Mouse (Mus musculus): ENCODE measurements around the gene Sfrp2. TPM values are rescaled to one million over a fixed set of nuclear protein-coding genes. Genes with fewer than 3 reads are reported as not detected.

Sfrp2 gene
- polyA plus RNA-seq, 1 experiment from 2014 or later = 27.7 TPM

GRCm38 (mm10) chr3:83766726-83767070 is 577 bp downstream of the Sfrp2 start:
- no peaks in the 10 kb centered on the region for H3K36me3 ChIP-seq (ENCODE audit: control insufficient read depth, insufficient read depth, low read length)
- no peaks in the 10 kb centered on the region for H3K9me3 ChIP-seq (ENCODE audit: control insufficient read depth, low read length)
- WGBS = 2% methylated on average over 25 of the region's 25 CpGs
- peaks cover 61% of the 10 kb centered on the region for H3K27me3 ChIP-seq (replicated peaks; ENCODE audit: control insufficient read depth, insufficient read depth, low read length)
- H3K27ac ChIP-seq (ENCODE audit: low read depth, low read length) = no peak overlapping the region
- peak overlapping the region; percentile 67 for H3K4me2 ChIP-seq
- peak overlapping the region; percentile 57 for H3K4me3 ChIP-seq (ENCODE audit: low read depth, low read length)
- DNase-seq (ENCODE audit: low spot score) (no peak), ATAC-seq (replicated peaks; ENCODE audit: low FRiP score) (no peak)
- H3K4me1 ChIP-seq (replicated peaks; ENCODE audit: control insufficient read depth, insufficient read depth, low read length) = no peaks in the 10 kb centered on the region
- H3K9ac ChIP-seq (ENCODE audit: low read depth, low read length) = peak overlapping the region; percentile 21; the same call in 1 of the 2 replicates

- 12% methylated on average over 10 of the region's 10 CpGs for WGBS
- Histone ChIP-seq H3K9me3 (ENCODE audit: control insufficient read depth, low read length) (no peaks in the 10 kb centered on the region), H3K9ac (ENCODE audit: low read depth, low read length) (no peak overlapping the region), H3K27me3 (replicated peaks; ENCODE audit: control insufficient read depth, insufficient read depth, low read length) (peaks cover 61% of the 10 kb centered on the region), H3K27ac (ENCODE audit: low read depth, low read length) (no peak overlapping the region), H3K4me3 (ENCODE audit: low read depth, low read length) (peak overlapping the region; percentile 57), H3K4me2 (peak overlapping the region; percentile 67), H3K4me1 (replicated peaks; ENCODE audit: control insufficient read depth, insufficient read depth, low read length) (no peaks in the 10 kb centered on the region), H3K36me3 (ENCODE audit: control insufficient read depth, insufficient read depth, low read length) (no peaks in the 10 kb centered on the region)
- ATAC-seq (replicated peaks; ENCODE audit: low FRiP score) = no peak
- DNase-seq (ENCODE audit: low spot score) = no peak
Measured at GRCm38 (mm10) chr3:83767121-83767520, 1.0 kb downstream of the Sfrp2 start.

- no peak overlapping the region for H3K27ac ChIP-seq (ENCODE audit: low read depth, low read length)
- H3K36me3 ChIP-seq (ENCODE audit: control insufficient read depth, insufficient read depth, low read length) = no peaks in the 10 kb centered on the region
- no peak overlapping the region for H3K4me3 ChIP-seq (ENCODE audit: low read depth, low read length)
- no peak overlapping the region for H3K4me2 ChIP-seq
- WGBS = 50% methylated on average over 11 of the region's 11 CpGs
- H3K4me1 ChIP-seq (replicated peaks; ENCODE audit: control insufficient read depth, insufficient read depth, low read length) = no peaks in the 10 kb centered on the region
- peaks cover 53% of the 10 kb centered on the region for H3K27me3 ChIP-seq (replicated peaks; ENCODE audit: control insufficient read depth, insufficient read depth, low read length)
- H3K9me3 ChIP-seq (ENCODE audit: control insufficient read depth, low read length) = no peaks in the 10 kb centered on the region
- H3K9ac ChIP-seq (ENCODE audit: low read depth, low read length) = no peak overlapping the region
- no peak for ATAC-seq (replicated peaks; ENCODE audit: low FRiP score)
- no peak for DNase-seq (ENCODE audit: low spot score)
Measured at GRCm38 (mm10) chr3:83768293-83769035, 2.3 kb downstream of the Sfrp2 start.

GRCm38 (mm10) chr3:83769036-83769410 is 2.9 kb downstream of the Sfrp2 start:
- DNase-seq (ENCODE audit: low spot score) (no peak), ATAC-seq (replicated peaks; ENCODE audit: low FRiP score) (no peak)
- no peak overlapping the region for H3K4me2 ChIP-seq
- no peak overlapping the region for H3K9ac ChIP-seq (ENCODE audit: low read depth, low read length)
- 33% methylated on average over 10 of the region's 10 CpGs for whole genome bisulfite sequencing
- no peak overlapping the region for H3K4me3 ChIP-seq (ENCODE audit: low read depth, low read length)
- no peak overlapping the region for H3K27ac ChIP-seq (ENCODE audit: low read depth, low read length)
- H3K9me3 ChIP-seq (ENCODE audit: control insufficient read depth, low read length) = no peaks in the 10 kb centered on the region
- no peaks in the 10 kb centered on the region for H3K4me1 ChIP-seq (replicated peaks; ENCODE audit: control insufficient read depth, insufficient read depth, low read length)
- H3K27me3 ChIP-seq (replicated peaks; ENCODE audit: control insufficient read depth, insufficient read depth, low read length) = peaks cover 48% of the 10 kb centered on the region
- no peaks in the 10 kb centered on the region for H3K36me3 ChIP-seq (ENCODE audit: control insufficient read depth, insufficient read depth, low read length)

GRCm38 (mm10) chr3:83771160-83771869 is 5.2 kb downstream of the Sfrp2 start:
- DNase-seq (ENCODE audit: low spot score) = no peak
- Histone ChIP-seq H3K9ac (ENCODE audit: low read depth, low read length) (no peak overlapping the region), H3K4me2 (no peak overlapping the region), H3K4me3 (ENCODE audit: low read depth, low read length) (no peak overlapping the region), H3K36me3 (ENCODE audit: control insufficient read depth, insufficient read depth, low read length) (no peaks in the 10 kb centered on the region), H3K27ac (ENCODE audit: low read depth, low read length) (no peak overlapping the region), H3K27me3 (replicated peaks; ENCODE audit: control insufficient read depth, insufficient read depth, low read length) (peaks cover 25% of the 10 kb centered on the region), H3K9me3 (ENCODE audit: control insufficient read depth, low read length) (no peaks in the 10 kb centered on the region), H3K4me1 (replicated peaks; ENCODE audit: control insufficient read depth, insufficient read depth, low read length) (no peaks in the 10 kb centered on the region)
- WGBS = 86% methylated on average over 10 of the region's 10 CpGs
- ATAC-seq (replicated peaks; ENCODE audit: low FRiP score) = peak; percentile 56

- H3K9ac ChIP-seq (ENCODE audit: low read depth, low read length) = no peak overlapping the region
- ATAC-seq (replicated peaks; ENCODE audit: low FRiP score) (no peak), DNase-seq (ENCODE audit: low spot score) (no peak)
- peaks cover 7% of the 10 kb centered on the region; the same call in 1 of the 2 replicates for H3K27me3 ChIP-seq (replicated peaks; ENCODE audit: control insufficient read depth, insufficient read depth, low read length)
- 87% methylated on average over 18 of the region's 18 CpGs for WGBS
- H3K27ac ChIP-seq (ENCODE audit: low read depth, low read length) = no peak overlapping the region
- H3K9me3 ChIP-seq (ENCODE audit: control insufficient read depth, low read length) = no peaks in the 10 kb centered on the region
- H3K36me3 ChIP-seq (ENCODE audit: control insufficient read depth, insufficient read depth, low read length) = no peaks in the 10 kb centered on the region
- H3K4me2 ChIP-seq = no peak overlapping the region
- no peak overlapping the region for H3K4me3 ChIP-seq (ENCODE audit: low read depth, low read length)
- H3K4me1 ChIP-seq (replicated peaks; ENCODE audit: control insufficient read depth, insufficient read depth, low read length) = no peaks in the 10 kb centered on the region
Measured at GRCm38 (mm10) chr3:83773281-83773680, 7.2 kb downstream of the Sfrp2 start.

- Histone ChIP-seq H3K27me3 (replicated peaks; ENCODE audit: control insufficient read depth, insufficient read depth, low read length) (no peaks in the 10 kb centered on the region; the same call in 1 of the 2 replicates), H3K27ac (ENCODE audit: low read depth, low read length) (no peak overlapping the region), H3K9me3 (ENCODE audit: control insufficient read depth, low read length) (no peaks in the 10 kb centered on the region), H3K9ac (ENCODE audit: low read depth, low read length) (no peak overlapping the region), H3K36me3 (ENCODE audit: control insufficient read depth, insufficient read depth, low read length) (no peaks in the 10 kb centered on the region), H3K4me1 (replicated peaks; ENCODE audit: control insufficient read depth, insufficient read depth, low read length) (no peaks in the 10 kb centered on the region), H3K4me2 (no peak overlapping the region), H3K4me3 (ENCODE audit: low read depth, low read length) (no peak overlapping the region)
- ATAC-seq (replicated peaks; ENCODE audit: low FRiP score) (no peak), DNase-seq (ENCODE audit: low spot score) (no peak)
- 83% methylated on average over 9 of the region's 9 CpGs for WGBS
Measured at GRCm38 (mm10) chr3:83775403-83775802, 9.3 kb downstream of the Sfrp2 start.

GRCm38 (mm10) chr3:83781460-83782222 is 15.5 kb downstream of the Sfrp2 start:
- DNase-seq (ENCODE audit: low spot score) (no peak), ATAC-seq (replicated peaks; ENCODE audit: low FRiP score) (no peak)
- H3K27ac ChIP-seq (ENCODE audit: low read depth, low read length) = no peak overlapping the region
- H3K36me3 ChIP-seq (ENCODE audit: control insufficient read depth, insufficient read depth, low read length) = no peaks in the 10 kb centered on the region
- H3K4me3 ChIP-seq (ENCODE audit: low read depth, low read length) = no peak overlapping the region
- no peaks in the 10 kb centered on the region; the same call in 1 of the 2 replicates for H3K27me3 ChIP-seq (replicated peaks; ENCODE audit: control insufficient read depth, insufficient read depth, low read length)
- no peaks in the 10 kb centered on the region for H3K9me3 ChIP-seq (ENCODE audit: control insufficient read depth, low read length)
- H3K9ac ChIP-seq (ENCODE audit: low read depth, low read length) = no peak overlapping the region
- WGBS = 83% methylated on average over 10 of the region's 10 CpGs
- H3K4me2 ChIP-seq = no peak overlapping the region
- no peaks in the 10 kb centered on the region for H3K4me1 ChIP-seq (replicated peaks; ENCODE audit: control insufficient read depth, insufficient read depth, low read length)

Measured in liver, embryonic 11.5 days (tissue).